Mouse (Mus musculus) left cerebral cortex, adult 11 months (tissue): ENCODE measurements around the gene Traip.

Experiments
- DNase-seq: peaks from one replicate; pipeline ENCODE4 v3.0.0; 2022; ENCODE audit warnings: low spot score

The Traip gene

DNA sequence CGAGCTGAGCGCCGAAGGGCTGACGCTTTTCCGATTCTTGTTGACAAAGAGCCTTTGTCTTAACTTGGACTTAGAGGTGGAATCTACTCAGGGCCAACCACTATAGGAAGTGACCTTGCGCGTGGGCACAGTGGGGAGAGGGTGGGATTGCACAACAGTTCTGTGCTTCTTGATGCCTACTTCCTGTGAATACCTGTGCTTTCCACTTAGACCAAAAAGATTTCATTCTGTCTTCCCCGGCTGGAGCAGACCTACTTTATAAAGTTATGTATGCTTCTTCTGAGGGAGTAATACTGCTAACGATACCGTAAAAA is at the start of gene Traip:
TSS of gene Traip (plus strand) at position 215 of the 314 bp plus-strand sequence.
- DNase-seq = no peak

DNA sequence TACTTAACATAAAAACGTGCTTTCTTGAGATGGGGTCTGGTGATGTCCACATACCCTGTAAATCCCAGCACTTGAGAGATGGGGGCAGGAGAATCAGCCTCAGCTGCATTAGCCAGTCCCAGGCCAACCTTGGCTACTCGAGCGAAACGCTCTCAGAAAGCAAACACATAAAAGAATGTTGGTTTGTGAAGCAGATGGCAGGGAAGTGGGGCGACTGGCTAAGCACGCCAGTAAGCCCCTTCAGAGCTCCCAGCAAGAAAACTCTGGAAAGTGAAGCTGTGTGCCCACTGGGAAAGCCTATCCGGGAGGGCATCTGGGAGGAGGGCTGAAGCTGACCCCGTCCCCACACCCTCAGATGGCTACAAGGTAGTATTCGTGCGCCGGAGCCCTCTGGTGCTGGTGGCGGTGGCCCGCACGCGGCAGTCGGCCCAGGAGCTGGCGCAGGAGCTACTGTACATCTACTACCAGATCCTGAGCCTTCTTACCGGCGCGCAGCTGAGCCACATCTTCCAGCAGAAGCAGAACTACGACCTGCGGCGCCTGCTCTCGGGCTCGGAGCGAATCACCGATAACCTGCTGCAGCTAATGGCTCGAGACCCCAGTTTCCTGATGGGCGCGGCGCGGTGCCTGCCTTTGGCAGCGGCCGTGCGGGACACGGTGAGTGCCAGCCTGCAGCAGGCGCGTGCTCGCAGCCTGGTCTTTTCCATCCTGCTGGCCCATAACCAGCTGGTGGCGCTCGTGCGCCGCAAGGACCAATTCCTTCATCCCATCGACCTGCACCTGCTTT is 48.9 kb upstream of the Traip start:
- DNase-seq = peak; percentile 70

DNA sequence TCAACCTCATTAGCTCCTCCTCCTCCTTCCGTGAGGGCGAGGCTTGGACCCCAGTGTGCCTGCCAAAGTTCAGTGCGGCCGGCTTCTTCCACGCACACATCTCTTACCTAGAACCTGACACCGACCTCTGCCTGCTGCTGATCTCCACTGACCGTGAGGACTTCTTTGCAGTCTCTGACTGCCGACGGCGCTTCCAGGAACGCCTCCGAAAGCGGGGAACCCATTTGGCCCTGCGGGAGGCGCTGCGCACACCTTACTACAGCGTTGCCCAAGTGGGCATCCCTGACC is 48.4 kb upstream of the Traip start:
- DNase-seq = no peak

DNA sequence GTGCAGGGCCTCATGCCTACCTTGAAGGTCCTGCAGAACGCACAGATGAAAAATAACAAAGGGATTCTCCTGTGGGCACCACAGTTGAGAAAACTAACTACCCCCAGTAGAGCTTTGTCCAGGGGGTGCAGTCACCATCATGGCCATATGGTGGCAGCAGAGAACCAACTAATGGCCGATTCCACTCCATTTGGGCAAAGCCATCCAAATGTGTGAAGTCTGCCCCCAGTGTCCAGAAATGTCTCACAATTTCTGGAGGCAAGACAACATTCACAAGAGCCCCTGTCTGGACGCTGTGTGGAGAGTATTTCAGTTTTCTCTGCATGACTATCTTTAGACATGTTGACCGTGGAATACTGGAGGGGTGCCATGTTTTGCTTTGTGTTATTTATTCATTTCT is 45.2 kb upstream of the Traip start:
- peak; percentile 78 for DNase-seq

DNA sequence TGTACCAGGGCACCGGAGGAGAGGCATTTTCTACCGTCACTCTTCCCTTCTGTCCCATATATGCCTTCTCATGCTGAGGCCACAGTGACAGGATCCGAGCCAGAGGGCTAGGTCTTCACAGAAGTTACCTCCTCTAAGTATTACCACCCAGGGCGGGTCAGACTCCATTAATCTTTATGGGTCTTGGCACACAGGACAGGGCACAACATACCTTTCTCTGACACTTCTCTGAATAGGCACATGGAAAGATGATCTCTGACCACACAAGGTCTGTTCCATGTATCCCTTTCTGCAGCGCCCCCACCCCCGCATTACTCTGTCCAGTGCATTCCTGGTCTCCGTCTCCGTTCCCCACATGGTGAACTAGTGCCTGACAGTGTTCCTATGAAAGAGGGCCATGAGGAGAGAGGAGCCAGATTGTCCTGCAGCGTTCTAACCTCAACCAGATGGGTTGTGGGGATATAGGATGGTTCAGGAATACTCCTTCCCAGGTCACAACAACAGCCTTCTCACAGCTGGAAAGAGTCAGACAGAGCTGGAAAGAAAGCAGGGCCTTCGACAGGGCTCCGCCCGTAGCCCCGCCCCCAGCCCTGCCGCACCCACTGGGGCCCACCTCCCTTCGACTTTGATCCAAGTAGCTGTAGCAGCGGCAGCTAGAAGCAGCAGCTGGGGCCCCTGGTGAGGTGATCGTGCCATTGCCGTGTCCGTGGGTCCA is 43.5 kb upstream of the Traip start, which contains the start of gene Mst1r:
TSS of gene Mst1r (plus strand) at position 622 of the 715 bp plus-strand sequence.
- DNase-seq = no peak

DNA sequence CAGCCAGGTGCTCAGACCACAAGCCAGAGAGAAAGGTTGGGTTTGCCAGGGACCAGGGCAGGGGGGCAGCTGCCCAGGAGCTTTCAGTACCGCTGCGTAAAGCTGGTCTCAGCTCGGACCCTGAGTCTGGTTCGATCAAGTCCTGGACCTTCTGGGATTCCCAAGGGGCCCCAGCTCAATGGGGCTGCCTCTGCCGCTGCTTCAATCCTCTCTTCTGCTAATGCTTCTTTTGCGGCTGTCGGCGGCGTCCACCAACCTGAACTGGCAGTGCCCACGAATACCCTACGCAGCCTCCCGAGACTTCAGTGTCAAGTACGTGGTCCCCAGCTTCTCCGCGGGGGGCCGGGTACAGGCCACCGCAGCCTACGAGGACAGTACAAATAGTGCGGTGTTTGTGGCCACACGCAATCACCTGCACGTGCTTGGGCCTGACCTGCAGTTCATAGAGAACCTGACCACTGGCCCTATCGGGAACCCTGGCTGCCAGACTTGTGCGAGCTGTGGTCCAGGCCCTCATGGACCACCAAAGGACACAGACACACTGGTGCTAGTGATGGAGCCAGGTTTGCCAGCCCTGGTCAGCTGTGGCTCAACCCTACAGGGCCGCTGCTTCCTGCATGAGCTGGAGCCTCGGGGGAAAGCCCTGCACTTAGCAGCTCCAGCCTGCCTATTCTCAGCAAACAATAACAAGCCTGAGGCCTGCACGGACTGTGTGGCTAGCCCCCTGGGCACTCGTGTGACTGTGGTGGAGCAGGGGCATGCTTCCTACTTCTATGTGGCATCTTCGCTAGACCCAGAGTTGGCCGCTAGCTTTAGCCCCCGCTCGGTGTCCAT is 42.8 kb upstream of the Traip start:
- DNase-seq = no peak

DNA sequence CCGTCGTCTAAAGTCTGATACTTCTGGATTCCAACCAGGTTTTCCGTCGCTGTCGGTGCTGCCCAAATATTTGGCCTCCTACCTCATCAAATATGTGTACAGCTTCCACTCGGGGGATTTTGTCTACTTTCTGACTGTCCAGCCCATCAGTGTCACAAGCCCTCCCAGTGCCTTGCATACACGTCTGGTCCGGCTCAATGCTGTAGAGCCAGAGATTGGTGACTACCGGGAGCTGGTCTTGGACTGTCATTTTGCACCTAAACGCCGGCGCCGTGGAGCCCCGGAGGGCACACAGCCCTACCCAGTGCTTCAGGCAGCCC is 42.2 kb upstream of the Traip start:
- no peak for DNase-seq

DNA sequence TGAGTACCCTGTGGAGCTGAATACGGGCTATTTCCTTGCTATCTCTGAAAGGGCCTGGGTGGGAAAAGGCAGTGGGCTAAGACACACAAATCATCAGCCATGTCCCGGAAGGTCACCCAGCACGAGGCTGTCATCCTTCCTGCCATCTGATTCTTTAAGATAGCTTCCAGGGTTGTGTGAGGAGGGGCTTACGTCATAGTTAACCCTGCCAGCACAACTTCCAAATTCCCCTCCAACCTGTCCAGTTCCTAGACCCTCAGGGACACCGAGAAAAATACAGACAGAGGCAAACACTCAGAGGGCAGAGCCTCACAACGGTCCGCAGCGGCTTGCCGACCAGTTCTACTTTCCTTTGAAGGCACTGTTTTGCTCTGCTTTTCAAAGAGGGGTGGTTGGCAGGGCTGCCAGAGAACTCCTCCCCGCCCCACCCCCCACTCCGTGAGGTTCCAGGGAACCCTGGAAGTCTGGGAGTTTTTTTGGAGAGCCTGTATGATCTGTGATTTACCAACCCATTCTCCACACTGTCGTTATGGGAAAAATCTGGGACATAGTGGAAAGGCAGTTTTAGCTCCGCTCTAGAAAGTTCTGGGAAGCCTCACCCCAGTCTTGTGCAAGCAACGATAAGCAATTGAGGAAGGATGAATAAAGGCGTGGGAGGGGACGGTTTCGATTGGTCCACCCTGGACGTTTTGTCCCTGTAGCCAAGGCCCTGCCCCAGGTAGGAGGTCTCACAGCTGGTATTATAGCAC is 41.4 kb upstream of the Traip start:
- no peak for DNase-seq

DNA sequence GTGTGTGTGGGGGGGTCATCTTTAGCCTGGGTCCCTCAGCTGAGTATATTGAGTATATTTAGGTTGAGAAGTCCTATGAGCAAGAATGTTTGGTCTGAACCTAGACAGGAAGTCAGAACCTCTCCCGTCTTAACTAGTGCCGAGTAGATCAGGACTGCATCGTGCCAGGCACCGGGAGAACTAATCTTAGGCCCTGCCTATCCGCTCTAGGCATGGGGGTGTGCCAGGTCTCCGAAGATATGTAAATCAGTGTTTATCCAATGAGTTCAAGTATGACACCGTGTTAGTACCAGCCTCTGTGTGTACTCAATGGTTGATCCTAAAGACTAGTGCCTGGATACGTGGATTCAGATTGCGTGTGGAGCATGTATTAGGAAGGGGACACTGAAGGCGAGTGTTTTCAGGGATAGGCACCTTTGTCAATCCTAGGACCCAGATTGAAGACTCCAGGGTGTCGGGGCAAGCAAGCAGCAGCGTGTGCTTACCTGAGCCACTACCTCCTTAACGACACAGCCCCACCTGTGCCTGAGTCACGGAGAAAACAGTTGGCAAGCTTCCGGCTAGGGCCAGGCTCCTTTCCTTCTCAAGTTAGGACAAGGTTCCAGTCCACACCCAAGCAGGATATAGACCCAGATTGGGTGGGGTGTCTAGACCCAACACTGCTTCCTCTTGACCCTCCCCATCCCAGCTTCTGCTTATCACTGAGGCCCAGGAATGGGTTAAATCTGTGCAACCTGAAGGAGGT is 39.7 kb upstream of the Traip start:
- DNase-seq = no peak

DNA sequence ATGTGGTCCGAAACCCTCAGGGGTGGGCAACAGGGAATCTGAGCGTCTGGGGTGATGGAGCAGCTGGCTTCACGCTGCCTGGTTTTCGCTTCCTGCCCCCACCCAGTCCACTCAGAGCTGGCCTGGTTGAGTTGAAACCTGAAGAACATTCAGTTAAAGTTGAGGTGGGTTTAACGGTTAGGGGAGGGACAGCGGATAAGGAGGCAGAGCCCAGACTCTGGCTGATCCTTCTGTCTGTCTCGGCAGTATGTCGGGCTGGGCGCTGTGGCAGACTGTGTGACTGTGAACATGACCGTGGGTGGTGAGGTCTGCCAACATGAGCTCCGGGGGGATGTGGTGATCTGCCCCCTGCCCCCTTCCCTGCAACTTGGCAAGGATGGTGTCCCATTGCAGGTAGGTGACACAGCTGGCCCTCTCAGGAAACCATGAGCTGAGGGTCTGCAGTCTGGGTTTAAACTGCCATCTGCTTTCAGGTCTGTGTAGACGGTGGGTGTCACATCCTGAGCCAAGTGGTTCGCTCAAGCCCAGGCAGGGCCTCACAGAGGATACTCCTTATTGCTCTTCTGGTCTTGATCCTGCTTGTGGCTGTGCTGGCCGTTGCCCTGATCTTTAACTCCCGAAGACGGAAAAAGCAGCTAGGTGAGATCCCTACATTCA is 35.0 kb upstream of the Traip start:
- DNase-seq = no peak

DNA sequence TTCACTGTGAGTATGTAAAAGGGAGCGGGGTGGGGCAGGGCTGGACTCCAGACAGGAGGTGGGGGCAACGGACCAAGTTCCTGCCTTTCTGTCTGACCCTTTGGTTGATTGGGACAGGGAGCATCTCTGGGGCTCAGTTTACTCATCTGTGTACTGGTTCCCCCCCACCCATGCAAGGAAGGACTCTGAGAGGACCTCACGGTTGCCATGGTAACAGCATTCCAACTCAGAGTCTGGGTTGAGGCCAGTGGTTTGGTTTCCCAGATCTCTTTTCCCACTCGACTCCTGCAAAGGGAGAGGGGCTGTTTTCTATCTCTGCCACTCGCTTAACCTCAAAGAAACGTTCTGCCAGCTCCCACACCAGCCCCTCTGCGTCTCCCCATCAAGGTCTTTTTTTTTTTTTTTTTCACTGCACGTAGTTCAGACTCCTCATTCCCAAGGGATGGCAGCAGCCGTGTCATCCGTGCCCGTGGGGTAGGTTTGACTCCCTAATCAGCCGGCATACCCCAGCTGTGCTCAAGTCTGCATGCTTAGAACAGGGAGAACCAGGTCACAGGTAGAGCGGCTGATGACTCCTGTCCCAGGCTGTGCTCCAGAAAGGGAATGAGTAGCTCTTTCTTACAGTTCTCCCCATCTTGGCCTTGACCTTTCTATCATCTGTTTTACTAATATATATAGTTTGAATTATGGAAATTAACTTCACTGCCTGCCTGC is 31.9 kb upstream of the Traip start:
- no peak for DNase-seq

DNA sequence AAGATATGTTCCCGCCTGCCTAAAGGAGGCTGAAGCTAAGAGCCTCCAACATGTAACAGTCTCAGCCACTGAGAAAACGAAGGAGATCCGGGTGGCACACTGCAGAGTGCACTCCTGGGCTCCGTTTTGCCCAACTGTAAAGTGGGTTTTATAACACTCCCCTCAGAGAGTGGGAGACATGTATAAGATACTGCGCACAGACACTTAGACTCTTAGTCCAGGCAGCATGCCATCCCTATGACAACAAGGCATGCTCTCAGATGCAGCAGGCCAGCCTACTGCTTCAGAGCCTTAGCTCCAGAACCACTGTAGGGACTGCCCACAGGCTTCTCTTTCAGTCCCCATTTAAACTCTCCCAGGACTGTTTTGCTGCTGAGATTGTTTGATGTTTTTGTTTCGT is 31.1 kb upstream of the Traip start:
- no peak for DNase-seq

DNA sequence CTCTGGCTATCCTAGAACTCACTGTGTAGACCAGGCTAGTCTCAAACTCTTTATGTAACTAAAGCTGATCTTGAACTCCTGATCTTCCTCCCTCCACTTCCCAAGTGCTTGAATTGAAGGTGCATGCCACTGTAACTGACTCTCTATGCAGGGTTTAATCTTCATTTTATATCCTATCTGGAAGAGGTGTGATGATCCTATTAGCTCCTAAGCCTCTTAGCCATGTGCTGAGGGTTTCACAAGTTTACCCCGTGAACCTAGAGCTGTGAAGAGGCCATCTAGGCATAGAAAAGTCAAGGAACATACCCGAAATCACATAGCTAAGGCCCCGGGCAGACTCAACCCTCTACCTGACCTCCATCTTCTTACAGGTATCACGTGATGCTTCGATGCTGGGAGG is 30.5 kb upstream of the Traip start:
- no peak for DNase-seq

DNA sequence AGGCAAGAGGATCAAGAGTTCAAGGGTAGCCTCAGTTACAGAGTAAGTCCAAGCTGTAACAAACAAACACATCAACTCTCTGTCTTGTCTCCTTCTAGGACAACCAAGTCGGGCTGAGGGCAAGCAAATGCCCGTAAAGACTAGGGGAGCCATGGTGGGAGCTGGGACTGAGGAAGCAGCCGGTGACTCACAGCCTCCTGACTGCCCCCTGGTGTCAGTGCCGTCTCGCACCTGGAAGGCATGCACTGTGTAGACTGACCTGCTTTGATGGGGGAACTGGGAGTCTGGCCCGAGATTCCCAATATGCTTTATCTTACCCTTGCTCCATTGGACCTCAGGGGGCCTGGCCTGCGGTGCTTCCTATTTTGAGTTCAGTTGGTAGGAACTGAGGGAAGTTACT is 26.9 kb upstream of the Traip start:
- DNase-seq = no peak

DNA sequence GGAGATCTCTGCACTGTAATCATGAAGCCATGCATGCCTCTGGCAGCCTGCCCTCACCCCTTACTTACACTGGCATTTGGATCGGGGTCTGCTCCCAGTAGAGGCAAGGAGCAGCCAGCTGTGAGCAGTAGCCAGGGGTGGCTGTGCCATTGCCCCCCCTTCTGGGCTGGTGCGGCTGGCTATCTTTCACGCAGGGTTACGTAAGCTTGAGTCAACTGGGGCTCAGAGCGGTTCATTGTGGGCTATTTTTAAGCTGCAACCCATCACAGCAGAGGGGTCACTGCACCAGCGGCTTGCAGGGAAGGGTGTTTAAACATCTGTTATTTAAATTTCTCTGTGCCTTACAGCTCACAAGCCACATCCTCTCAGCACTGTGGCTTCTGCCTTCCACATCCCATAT is 26.0 kb upstream of the Traip start:
- no peak for DNase-seq

DNA sequence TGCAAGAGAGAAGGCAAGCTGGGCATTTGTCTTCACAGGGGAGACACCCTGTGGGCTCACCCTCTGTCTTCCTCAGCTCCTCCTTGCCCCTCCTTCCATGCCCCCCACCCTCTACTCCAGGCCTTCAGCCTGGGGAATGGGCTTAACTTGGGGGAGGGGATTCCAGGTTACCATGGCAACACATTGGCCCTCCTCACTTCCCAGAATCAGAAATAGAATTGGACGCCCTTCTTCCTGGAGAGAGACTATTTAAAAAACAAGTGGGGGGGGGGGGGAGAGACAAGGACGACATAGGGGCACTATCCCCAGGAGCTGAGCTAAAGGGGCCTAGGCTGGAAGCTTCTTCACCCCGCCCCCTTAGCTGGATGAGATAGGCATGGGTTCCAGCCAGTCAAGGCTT is 24.7 kb upstream of the Traip start:
- no peak for DNase-seq

DNA sequence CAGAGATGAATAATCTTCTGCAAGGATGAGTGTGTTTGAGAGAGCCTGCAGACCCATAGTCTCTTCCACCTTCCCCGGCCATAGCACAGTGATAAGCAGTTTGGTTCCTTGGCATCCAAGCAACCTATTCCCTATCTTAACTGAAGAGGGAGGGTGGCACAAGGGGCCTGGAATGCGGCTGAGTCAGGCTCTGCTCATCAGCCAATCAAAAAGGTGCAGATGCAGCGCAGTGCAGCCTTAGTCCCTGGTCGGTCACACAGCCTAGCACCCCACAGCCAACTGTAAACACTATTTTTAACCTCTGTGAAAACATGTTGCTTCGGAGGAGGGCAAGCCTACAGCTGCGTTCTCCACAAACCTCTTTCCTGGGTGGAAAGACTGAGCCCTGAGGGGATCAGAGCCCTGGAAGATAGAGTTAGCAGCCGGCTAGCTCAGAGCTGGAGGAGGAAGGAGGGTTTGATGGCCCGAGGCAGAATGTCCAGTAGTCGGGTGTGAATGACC is 23.0 kb upstream of the Traip start:
- no peak for DNase-seq

DNA sequence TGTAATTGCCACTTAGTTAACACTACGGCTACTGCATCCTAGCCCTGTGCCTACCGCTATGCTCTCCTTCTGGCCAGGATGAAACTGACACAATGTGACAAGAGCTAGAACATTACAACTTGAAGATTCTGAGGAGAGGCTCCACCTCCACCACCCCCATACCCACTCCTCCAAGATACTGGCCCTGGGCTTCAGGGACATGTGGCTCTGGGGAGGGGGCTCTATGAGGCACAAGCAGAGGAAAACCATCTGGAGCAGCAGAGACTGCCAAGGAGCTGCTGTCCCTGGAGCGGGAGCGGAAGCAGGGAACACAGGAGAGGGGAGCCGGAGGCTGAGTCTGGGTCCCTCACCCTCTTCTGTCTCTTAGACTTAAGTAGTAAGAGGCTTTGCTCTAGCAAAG is 22.2 kb upstream of the Traip start:
- DNase-seq = no peak

DNA sequence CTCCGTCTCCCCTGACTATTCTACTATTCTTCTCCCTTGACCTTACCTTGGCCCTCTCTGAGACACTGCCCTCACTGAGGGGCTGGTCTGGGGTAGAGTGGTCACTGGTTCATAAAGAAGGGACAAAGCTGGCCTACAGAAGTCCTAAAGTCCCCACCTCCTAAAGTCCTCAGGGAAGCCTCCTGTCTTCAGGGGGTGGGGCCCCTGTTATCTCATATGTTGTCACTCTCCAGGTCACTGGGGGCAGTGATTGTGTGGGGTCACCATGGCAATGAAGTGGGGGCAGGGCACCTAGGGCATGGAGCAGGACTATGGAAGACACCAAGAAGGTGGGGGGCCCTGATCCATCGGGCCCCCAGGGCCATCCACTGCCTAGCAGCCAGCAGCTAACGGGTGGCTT is 21.8 kb upstream of the Traip start, which contains the start of gene Actl11:
TSS of gene Actl11 (plus strand) at position 301 of the 400 bp plus-strand sequence.
- no peak for DNase-seq

DNA sequence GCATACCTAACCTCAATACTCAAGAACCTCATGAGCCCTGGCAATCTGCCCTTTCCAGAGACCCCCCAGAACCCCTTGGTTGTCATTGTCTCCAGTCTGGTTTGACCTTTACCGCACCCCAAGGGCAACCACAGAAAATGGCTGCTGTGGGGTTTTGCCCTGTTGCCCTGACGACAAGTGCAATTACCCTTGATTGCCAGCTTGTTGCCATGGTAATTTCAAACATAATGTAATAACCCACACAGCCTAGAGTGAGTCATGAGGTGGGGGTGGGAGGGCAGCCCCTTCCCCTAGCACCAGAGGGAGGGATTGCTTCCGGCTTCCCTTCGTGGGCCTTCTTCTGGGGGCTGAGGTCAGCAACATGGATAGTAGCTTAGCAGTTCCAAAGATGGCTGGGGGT is 17.7 kb upstream of the Traip start:
- DNase-seq = no peak
